Mouse (Mus musculus) midbrain, embryonic 13.5 days (tissue): ENCODE data around the gene Clstn3. TPM values are rescaled to one million over a fixed set of nuclear protein-coding genes. Genes with fewer than 3 reads are reported as not detected.
A peak's percentile ranks its signal among the peaks of the same experiment; 100 is the strongest.
"Not testable (repeated sequence)": the region's sequence is repeated elsewhere in the genome, so short reads cannot be mapped to it uniquely, and the experiment has no call there.

Experiments
- ATAC-seq: fragments of 200-750 bp; cut with Nextera tagmentation; 2 replicates; pipeline ENCODE4 v1.8.0; 2017; ENCODE audit warnings: mild to moderate bottlenecking, moderate TSS enrichment, moderate library complexity
- H3K27ac ChIP-seq: fragments of 300-500 bp; sonication (generic); 2 replicates; pipeline ENCODE4 v1.5.1; 2015; ENCODE audit warnings: inconsistent platforms, mild to moderate bottlenecking, moderate library complexity
- H3K27me3 ChIP-seq: fragments of 300-500 bp; sonication (generic); 2 replicates; pipeline ENCODE4 v1.6.1; 2015; ENCODE audit warnings: mild to moderate bottlenecking, inconsistent platforms
- H3K36me3 ChIP-seq: fragments of 300-500 bp; sonication (generic); 2 replicates; pipeline ENCODE4 v1.6.1; 2015; ENCODE audit warnings: mild to moderate bottlenecking, inconsistent platforms
- H3K4me1 ChIP-seq: fragments of 300-500 bp; sonication (generic); replicated peaks from 2 replicates; pipeline ENCODE4 v1.6.1; 2015; ENCODE audit warnings: inconsistent platforms
- H3K4me2 ChIP-seq: fragments of 300-500 bp; sonication (generic); replicated peaks from 2 replicates; pipeline ENCODE4 v1.6.1; 2015; ENCODE audit warnings: moderate library complexity, mild to moderate bottlenecking, inconsistent platforms
- H3K4me3 ChIP-seq: fragments of 300-500 bp; sonication (generic); replicated peaks from 2 replicates; pipeline ENCODE4 v1.5.1; 2015; ENCODE audit warnings: mild to moderate bottlenecking, inconsistent platforms
- H3K9ac ChIP-seq: fragments of 300-500 bp; sonication (generic); replicated peaks from 2 replicates; pipeline ENCODE4 v1.6.1; 2015; ENCODE audit warnings: mild to moderate bottlenecking, inconsistent platforms
- H3K9me3 ChIP-seq: fragments of 300-500 bp; sonication (generic); 2 replicates; pipeline ENCODE4 v1.6.1; 2016; ENCODE audit warnings: mild to moderate bottlenecking, inconsistent platforms
- WGBS: fragments of 180-500 bp; shearing (Covaris S2); methylation state at CpG from one replicate; pipeline ENCODE4 v1.1.7; 2015; 5-methylcytosine and 5-hydroxymethylcytosine counted together
- polyA plus RNA-seq: library from polyadenylated mRNA; unstranded; fragments of >200 nt; fragmentation: Nextera tagmentation; extraction: Ambion mirVana; gene quantifications from 2 replicates; pipeline ENCODE4 v1.2.1, GENCODE M21; 2015

Clstn3 gene
- polyA plus RNA-seq, 1 experiment from 2014 or later, result 72.8 TPM

DNA sequence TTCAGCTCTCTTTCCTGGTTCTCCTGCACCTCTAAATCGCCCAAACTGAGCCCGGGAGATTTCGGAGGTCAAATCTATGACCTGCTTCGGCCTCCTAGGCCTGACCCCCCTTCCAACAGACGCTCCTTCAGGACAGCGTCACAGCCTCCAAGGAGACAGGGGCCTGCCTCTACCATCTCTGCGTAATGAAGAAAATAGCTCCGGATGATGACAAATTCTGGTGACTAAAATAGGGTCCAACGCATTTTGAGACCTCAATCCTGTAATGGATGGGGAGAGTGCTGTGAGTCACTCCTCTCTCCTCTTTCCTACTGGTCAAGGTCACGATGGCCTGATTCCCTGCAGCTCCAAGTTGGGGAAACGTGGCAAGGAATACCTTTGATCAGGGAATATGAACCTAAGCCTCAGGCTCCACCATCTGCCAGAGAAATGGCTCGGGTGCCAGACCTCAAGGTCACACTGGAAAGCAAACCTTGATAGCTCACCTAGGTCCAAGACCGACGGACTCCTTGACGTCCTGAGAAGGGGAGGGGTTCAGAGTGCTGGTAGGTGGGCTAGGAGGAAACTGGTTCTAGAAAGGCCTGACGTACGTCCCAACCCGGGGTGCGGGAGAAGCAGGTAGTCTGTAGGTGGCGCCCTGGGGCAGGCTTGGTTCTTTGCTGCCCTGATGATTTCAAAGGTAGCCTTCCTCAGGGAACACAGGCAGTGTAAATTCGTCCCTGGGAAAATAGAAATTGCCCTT is 49.1 kb downstream of the Clstn3 start:
- peak; percentile 74 for ATAC-seq
- H3K4me1 ChIP-seq, result peaks cover 25% of the 10 kb centered on the region
- 5% methylated on average over 21 of the region's 21 CpGs for WGBS
- H3K9me3 ChIP-seq, result no peaks in the 10 kb centered on the region
- peaks cover 16% of the 10 kb centered on the region for H3K36me3 ChIP-seq
- H3K27me3 ChIP-seq, result no peaks in the 10 kb centered on the region
- H3K9ac ChIP-seq, result peak overlapping the region; percentile 66
- H3K27ac ChIP-seq, result peak overlapping the region; percentile 64
- peak overlapping the region; percentile 88 for H3K4me3 ChIP-seq
- peak overlapping the region; percentile 64 for H3K4me2 ChIP-seq

DNA sequence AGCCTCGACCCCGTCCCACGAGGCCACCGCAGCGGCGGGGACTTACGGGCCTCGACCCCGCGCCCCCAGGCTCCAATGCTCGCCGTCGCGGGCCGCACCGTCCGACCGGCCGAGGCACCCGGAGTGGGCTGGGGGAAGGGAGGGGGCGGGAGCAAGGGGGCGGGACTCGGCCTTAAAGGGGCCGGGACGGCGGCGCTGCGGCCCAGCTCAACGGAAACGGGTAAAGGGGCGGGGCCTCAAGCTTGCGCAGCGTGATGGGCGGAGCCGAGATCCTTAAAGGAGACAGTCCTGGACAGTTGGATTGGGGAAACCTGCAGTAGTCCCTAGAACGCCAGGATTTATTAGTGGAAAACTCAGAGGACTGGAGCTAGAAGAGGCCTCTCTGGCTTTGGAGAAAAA is 49.7 kb downstream of the Clstn3 start, which contains the start of gene Pex5:
Gene Pex5 (minus strand): TSS at position 141 of the 399 bp plus-strand sequence.
- peak within 1 kb of the TSS; percentile 75 for H3K27ac ChIP-seq
- H3K9me3 ChIP-seq, result no peaks in the 10 kb centered on the region
- H3K27me3 ChIP-seq, result no peaks in the 10 kb centered on the region
- peak within 1 kb of the TSS; percentile 90 for H3K9ac ChIP-seq
- peak within 1 kb of the TSS; percentile 64 for H3K4me2 ChIP-seq
- 0% methylated on average over 34 of the region's 36 CpGs for WGBS
- peak within 1 kb of the TSS; percentile 88 for H3K4me3 ChIP-seq
- peaks cover 16% of the 10 kb centered on the region for H3K36me3 ChIP-seq
- H3K4me1 ChIP-seq, result peaks cover 25% of the 10 kb centered on the region
- ATAC-seq, result peak; percentile 95

DNA sequence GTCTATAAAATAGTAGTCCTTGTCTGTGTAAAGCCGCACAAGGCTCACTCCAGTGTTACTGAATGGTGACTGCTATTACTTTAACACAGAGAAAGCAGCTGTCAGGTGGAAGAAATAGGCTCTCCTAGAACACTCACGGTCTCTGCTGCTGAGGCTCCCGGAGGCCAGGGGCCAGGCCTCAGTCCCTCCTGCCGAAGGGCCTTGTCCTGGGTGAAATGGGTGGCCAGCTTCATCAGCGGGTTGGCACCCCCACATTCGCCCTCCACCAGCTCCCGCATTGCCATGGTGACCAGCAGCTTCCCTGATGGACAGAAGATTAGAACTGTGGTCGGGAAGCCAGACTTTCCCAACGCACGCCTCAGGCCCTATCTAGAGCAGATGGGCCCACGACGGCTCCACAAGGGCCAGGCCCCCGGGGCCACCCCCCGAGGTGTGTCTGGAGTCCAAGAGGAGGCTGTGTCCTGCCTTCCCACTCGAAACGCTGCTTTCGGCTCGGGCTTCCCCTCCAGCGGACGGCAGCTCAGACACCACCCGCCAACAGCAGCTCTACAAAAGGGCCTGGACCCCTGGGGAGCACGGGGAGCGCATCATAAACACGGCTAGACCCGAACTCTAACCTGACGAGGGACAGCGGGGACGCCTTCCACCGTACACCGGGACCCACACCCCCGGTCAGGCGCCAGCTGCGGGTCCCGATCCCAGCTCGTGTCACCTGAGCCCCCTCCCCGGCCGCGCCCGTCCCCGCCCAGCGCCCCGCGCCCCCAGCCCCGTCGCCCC is 50.3 kb downstream of the Clstn3 start:
- Histone ChIP-seq H3K27me3 (no peaks in the 10 kb centered on the region), H3K9me3 (no peaks in the 10 kb centered on the region), H3K4me3 (peak overlapping the region; percentile 88), H3K27ac (peak overlapping the region; percentile 75), H3K4me2 (peak overlapping the region; percentile 64), H3K9ac (peak overlapping the region; percentile 90), H3K36me3 (peaks cover 16% of the 10 kb centered on the region), H3K4me1 (peaks cover 25% of the 10 kb centered on the region)
- ATAC-seq, result peak; percentile 68; the same call in 1 of the 2 replicates
- under 1% methylated on average over 43 of the region's 45 CpGs for WGBS

DNA sequence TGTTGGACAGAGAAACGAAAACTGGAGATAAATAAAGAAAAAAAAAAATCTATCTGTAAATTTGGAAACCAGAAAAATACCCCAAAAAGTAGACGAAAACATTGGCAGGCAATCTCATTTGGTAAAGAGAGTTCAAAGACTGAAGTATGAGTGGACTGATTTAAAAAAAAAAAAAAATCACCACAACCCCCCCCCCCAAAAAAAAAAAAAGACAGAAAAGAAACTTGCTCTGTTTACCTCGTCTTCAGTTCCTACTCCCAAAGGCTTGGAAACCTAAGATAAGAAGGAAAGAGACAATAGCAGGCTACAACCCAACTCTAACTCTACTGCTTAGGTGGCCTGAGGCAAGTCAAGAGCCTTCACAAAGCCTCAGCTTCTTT is 50.8 kb downstream of the Clstn3 start:
- Histone ChIP-seq H3K27ac (peak overlapping the region; percentile 75), H3K9me3 (no peaks in the 10 kb centered on the region), H3K9ac (peak overlapping the region; percentile 90), H3K4me2 (peak overlapping the region; percentile 64), H3K27me3 (no peaks in the 10 kb centered on the region), H3K36me3 (peaks cover 21% of the 10 kb centered on the region), H3K4me3 (peak overlapping the region; percentile 88), H3K4me1 (peaks cover 25% of the 10 kb centered on the region)
- WGBS, result 70% methylated on average over 3 of the region's 3 CpGs
- ATAC-seq, result no peak

DNA sequence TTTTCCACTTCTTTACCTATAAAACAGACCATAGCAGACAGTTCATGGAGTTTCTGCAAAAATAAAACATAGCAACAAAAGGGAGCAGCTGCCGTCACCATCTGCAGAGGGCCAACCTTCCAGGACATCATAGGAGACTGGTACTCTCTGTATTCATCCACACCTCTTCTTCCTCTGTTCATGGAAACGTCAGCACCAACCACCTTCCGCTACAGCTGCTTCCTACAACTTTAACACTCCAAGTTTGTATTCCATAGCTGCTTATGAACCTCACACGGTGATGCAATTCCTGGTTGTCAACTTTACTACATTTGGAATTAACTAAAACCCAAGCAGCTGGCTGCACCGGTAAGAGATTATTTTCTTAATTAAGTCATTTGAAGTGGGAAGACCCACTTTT is 56.2 kb downstream of the Clstn3 start:
- no peak overlapping the region for H3K4me3 ChIP-seq
- no peaks in the 10 kb centered on the region for H3K9me3 ChIP-seq
- H3K4me1 ChIP-seq, result peaks cover 7% of the 10 kb centered on the region
- 94% methylated on average over 5 of the region's 5 CpGs for WGBS
- H3K36me3 ChIP-seq, result peaks cover 65% of the 10 kb centered on the region
- H3K27ac ChIP-seq, result no peak overlapping the region
- H3K9ac ChIP-seq, result no peak overlapping the region
- H3K27me3 ChIP-seq, result no peaks in the 10 kb centered on the region
- no peak for ATAC-seq
- H3K4me2 ChIP-seq, result no peak overlapping the region

DNA sequence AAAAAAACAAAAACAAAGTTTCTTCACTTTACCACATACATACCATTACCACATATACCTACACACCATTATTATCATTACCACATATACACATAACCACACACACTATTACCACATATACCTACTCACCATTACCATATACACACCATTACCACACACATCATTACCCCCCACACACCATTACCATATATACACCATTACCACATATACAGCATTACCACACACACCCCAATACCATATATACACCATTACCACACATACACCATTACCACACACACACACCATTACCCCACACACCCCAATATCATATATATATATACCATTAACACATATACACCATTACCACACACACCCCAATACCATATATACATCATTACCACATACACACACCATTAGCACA is 57.4 kb downstream of the Clstn3 start:
- no peak overlapping the region for H3K9ac ChIP-seq
- H3K27ac ChIP-seq, result no peak overlapping the region
- peaks cover 72% of the 10 kb centered on the region for H3K36me3 ChIP-seq
- no peak overlapping the region for H3K4me2 ChIP-seq
- H3K4me1 ChIP-seq, result no peaks in the 10 kb centered on the region
- no peaks in the 10 kb centered on the region for H3K9me3 ChIP-seq
- no peak overlapping the region for H3K4me3 ChIP-seq
- H3K27me3 ChIP-seq, result no peaks in the 10 kb centered on the region
- no peak for ATAC-seq

DNA sequence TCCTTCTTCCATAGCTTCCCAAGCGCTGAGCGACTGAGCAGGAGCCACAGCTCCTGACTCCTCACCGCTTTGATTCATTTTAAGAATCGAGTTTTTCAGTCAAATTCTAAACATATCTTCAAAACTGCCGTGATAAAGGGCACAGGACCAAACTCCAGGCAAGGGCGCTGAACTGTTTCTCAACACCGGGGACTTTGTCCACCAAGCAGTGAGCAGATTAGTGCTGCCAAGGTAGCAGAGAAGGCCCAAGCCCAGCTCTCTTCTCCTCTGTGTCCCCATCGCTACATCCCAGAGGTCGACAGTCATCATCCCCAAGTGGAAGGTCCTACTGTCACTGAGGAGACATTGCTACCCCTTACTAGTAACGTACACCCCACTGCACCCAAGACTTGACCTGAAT is 58.3 kb downstream of the Clstn3 start:
- no peak overlapping the region for H3K27ac ChIP-seq
- H3K9me3 ChIP-seq, result no peaks in the 10 kb centered on the region
- no peak for ATAC-seq
- no peaks in the 10 kb centered on the region for H3K4me1 ChIP-seq
- peaks cover 72% of the 10 kb centered on the region for H3K36me3 ChIP-seq
- H3K27me3 ChIP-seq, result no peaks in the 10 kb centered on the region
- H3K4me2 ChIP-seq, result no peak overlapping the region
- H3K4me3 ChIP-seq, result no peak overlapping the region
- H3K9ac ChIP-seq, result no peak overlapping the region
- WGBS, result 93% methylated on average over 10 of the region's 10 CpGs

DNA sequence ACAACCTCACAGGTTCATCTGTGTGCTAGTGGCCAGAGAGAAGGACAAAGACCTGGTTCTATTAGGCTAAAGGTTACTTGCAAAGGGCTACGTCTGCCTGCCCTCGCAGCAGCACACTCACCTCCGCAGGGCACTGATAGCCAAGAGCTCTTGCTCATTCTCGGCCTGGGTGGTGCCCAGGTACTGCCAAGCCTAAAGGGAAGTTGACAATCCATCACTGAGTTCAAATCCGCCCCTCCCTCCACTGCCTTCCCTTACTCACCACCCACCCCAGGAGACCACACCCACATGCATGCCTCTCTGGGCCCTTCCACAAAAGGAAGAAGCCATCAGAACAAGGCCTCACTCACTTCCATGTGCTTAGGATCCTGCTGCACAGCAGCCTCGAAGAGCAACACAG is 64.9 kb downstream of the Clstn3 start:
- ATAC-seq, result no peak
- Histone ChIP-seq H3K36me3 (peaks cover 88% of the 10 kb centered on the region), H3K27me3 (no peaks in the 10 kb centered on the region), H3K9me3 (no peaks in the 10 kb centered on the region), H3K4me2 (no peak overlapping the region), H3K27ac (no peak overlapping the region), H3K4me1 (no peaks in the 10 kb centered on the region), H3K4me3 (no peak overlapping the region), H3K9ac (no peak overlapping the region)
- 94% methylated on average over 6 of the region's 6 CpGs for WGBS

DNA sequence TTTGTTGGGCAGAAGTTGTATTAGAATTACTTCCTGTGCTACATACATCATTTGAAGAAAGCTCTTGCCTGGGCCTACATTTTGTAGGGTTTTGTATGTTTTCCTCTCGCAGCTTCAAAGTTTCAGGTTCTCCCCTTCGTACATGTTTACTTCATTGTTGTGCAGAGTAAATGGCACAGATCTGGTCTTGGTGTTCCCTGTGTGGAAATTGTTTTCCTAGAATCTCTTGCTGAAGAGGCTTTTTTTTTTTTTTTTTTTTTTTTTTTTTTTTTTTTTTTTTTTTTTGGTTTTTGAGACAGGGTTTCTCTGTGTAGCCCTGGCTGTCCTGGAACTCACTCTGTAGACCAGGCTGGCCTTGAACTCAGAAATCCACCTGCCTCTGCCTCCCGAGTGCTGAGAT is 69.6 kb downstream of the Clstn3 start:
- not testable (repeated sequence) for ATAC-seq, H3K4me3 ChIP-seq, H3K27me3 ChIP-seq, H3K9ac ChIP-seq, H3K4me1 ChIP-seq, H3K9me3 ChIP-seq, H3K27ac ChIP-seq, H3K4me2 ChIP-seq
- WGBS, result 91% methylated on average over 3 of the region's 3 CpGs
- peaks cover 45% of the 10 kb centered on the region for H3K36me3 ChIP-seq

Other genes starting within 250 kb of the Clstn3 start
- not detected in 2 replicates for gene Vmn2r27, start 232.9 kb downstream of the Clstn3 start, polyA plus RNA-seq
- 0.12 TPM in 2 replicates for gene Cd163, start 160.1 kb downstream of the Clstn3 start, polyA plus RNA-seq
- 74.9 and 78.0 TPM in 2 replicates for gene Pex5, start 49.7 kb downstream of the Clstn3 start, polyA plus RNA-seq
- 0.10 and 0.15 TPM in 2 replicates for gene C1rl, start 28.3 kb upstream of the Clstn3 start, polyA plus RNA-seq
- gene C1ra, start 47.6 kb upstream of the Clstn3 start, polyA plus RNA-seq, result 0.12 TPM in 1 of 2 replicates, not detected in the other
- gene C1s1, start 77.6 kb upstream of the Clstn3 start, polyA plus RNA-seq, result 0.09 and 0.51 TPM in 2 replicates
- not detected in 2 replicates for gene C1rb, start 105.5 kb upstream of the Clstn3 start, polyA plus RNA-seq
- 0.13 TPM in 2 replicates for gene C1s2, start 171.3 kb upstream of the Clstn3 start, polyA plus RNA-seq
- gene Lpcat3, start 198.2 kb upstream of the Clstn3 start, polyA plus RNA-seq, result 39.6 and 40.0 TPM in 2 replicates
- 136 and 144 TPM in 2 replicates for gene Emg1, start 247.4 kb upstream of the Clstn3 start, polyA plus RNA-seq
- gene Phb2, start 247.5 kb upstream of the Clstn3 start, polyA plus RNA-seq, result 258 and 276 TPM in 2 replicates